Mouse (Mus musculus): ENCODE data around the gene Def6. TPM values are rescaled to one million over a fixed set of nuclear protein-coding genes. Genes with fewer than 3 reads are reported as not detected.

Gene Def6
- polyA plus RNA-seq, 1 experiment from 2014 or later, result 5.6 TPM

DNA sequence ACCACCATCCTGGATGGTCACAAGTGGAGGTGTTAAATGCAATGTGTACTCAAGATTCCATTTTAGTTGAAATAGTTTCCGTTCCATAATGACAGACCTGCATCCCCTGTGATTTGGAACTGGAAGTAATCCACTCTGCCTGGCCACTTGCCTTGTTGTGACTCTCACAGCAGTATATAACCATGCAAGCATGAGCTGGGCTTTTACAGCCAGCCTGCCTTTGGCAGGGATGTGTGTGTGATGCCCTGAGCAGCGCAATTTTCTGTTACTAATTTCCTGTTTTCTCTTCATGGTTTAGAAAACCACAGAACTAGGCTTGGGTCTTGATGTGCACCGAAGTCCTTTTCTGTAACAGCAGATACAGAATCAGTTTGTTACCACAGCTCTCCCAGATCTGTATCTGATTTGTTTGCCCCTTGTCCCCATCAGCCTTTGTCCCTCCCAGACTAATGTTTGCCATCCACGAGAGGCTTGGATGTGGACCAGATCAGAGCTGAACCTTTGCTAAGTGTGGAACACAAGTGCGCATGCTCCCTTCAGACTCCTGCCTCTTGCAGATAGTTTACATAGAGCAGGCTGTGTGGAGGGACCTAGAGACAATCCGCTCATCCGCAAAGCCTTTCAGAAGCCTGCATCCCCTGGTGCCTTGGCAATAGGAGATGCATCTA lies 22.5 kb upstream of the Def6 start:
- Histone ChIP-seq H3K4me1 (replicated peaks) (peaks cover 7% of the 10 kb centered on the region), H3K27ac (peak overlapping the region; percentile 39; the same call in 1 of the 2 replicates), H3K36me3 (peaks cover 14% of the 10 kb centered on the region), H3K4me2 (replicated peaks) (no peak overlapping the region), H3K9me3 (no peaks in the 10 kb centered on the region), H3K9ac (replicated peaks) (no peak overlapping the region; the same call in 1 of the 2 replicates), H3K27me3 (no peaks in the 10 kb centered on the region), H3K4me3 (replicated peaks) (no peak overlapping the region)
- no peak for ATAC-seq
- 88% methylated on average over 7 of the region's 7 CpGs for WGBS

- Histone ChIP-seq H3K36me3 (peaks cover 35% of the 10 kb centered on the region), H3K27me3 (no peaks in the 10 kb centered on the region), H3K4me1 (replicated peaks) (no peaks in the 10 kb centered on the region), H3K4me2 (replicated peaks) (no peak overlapping the region), H3K27ac (no peak overlapping the region), H3K9me3 (no peaks in the 10 kb centered on the region), H3K9ac (replicated peaks) (no peak overlapping the region), H3K4me3 (replicated peaks) (no peak overlapping the region)
- WGBS, result 94% methylated on average over 5 of the region's 5 CpGs
- no peak for ATAC-seq
Measured at GRCm38 (mm10) chr17:28188313-28188712, 19.3 kb upstream of the Def6 start.

- peaks cover 71% of the 10 kb centered on the region for H3K36me3 ChIP-seq
- no peaks in the 10 kb centered on the region for H3K4me1 ChIP-seq (replicated peaks)
- WGBS, result 89% methylated on average over 1 of the region's 1 CpGs
Measured at GRCm38 (mm10) chr17:28192754-28193153, 14.8 kb upstream of the Def6 start.

DNA sequence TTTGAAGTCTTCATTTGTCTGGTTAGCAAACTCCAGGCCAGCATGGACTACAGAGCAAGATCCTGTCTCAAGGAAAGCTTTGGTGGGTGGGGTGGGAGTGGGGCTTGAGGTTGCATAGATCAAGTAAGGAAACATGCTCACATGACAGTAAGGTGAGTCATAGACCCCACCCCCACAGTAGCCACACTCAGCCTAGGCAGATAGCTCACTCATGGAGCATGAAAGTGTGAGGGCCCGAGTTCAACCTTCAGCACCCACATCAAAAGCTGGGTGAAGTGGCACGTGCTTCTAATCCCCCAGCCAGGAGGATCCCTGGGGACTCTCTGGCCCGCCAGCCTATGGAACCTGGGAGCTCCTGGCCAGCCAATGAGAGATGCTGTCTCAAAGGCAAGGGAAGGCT lies 14.0 kb upstream of the Def6 start:
- Histone ChIP-seq H3K4me2 (replicated peaks) (no peak overlapping the region), H3K36me3 (peaks cover 79% of the 10 kb centered on the region), H3K4me1 (replicated peaks) (no peaks in the 10 kb centered on the region), H3K9me3 (no peaks in the 10 kb centered on the region), H3K27ac (no peak overlapping the region), H3K27me3 (no peaks in the 10 kb centered on the region), H3K4me3 (replicated peaks) (no peak overlapping the region), H3K9ac (replicated peaks) (no peak overlapping the region)
- ATAC-seq, result no peak
- WGBS, result 85% methylated on average over 3 of the region's 3 CpGs

More at GRCm38 (mm10) chr17:28192754-28193153, 14.8 kb upstream of the Def6 start:
- Histone ChIP-seq H3K27me3 (no peaks in the 10 kb centered on the region), H3K9me3 (no peaks in the 10 kb centered on the region), H3K4me3 (replicated peaks) (no peak overlapping the region), H3K9ac (replicated peaks) (no peak overlapping the region), H3K27ac (no peak overlapping the region), H3K4me2 (replicated peaks) (no peak overlapping the region)
- no peak for ATAC-seq

DNA sequence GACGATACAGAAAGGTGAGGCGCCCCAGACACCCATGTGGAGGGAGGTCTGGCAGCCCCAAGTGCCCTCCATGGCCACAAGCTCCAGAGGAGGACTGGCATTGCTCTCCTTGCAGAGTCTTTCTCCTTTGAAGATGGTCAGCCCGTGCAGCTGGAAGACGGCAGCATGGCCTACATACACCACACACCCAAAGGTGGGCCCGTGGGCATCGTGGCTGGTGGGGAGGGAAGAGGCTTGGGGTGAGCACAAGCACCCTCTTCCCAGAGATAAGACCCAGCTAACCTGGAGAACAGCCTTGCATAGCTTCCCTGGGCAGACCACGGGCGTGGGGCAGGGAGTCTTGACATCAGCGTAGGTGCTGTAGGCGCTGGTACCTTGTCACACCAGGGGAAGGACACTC lies 12.5 kb upstream of the Def6 start:
- Histone ChIP-seq H3K9ac (replicated peaks) (no peak overlapping the region), H3K36me3 (peaks cover 87% of the 10 kb centered on the region), H3K4me2 (replicated peaks) (no peak overlapping the region), H3K27me3 (no peaks in the 10 kb centered on the region), H3K4me3 (replicated peaks) (no peak overlapping the region), H3K27ac (no peak overlapping the region), H3K9me3 (no peaks in the 10 kb centered on the region), H3K4me1 (replicated peaks) (no peaks in the 10 kb centered on the region)
- ATAC-seq, result no peak
- 96% methylated on average over 10 of the region's 10 CpGs for WGBS

DNA sequence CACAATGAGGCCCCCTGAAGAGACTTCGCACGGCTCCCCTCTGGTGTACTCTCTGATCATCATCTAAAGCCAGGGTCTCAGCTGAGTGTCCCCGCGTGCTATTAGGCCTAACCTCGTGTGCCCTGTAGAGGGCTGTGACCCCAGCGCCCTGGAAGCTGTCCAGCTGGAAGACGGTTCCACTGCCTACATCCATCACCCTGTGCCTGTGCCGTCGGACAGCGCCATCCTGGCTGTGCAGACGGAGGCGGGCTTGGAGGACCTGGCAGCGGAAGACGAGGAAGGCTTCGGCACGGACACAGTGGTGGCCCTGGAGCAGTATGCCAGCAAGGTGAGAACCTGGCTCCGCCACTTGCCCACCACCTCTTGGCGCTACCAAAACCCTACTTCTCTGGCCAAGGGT lies 9.9 kb upstream of the Def6 start:
- Histone ChIP-seq H3K36me3 (peaks cover 89% of the 10 kb centered on the region), H3K4me1 (replicated peaks) (no peaks in the 10 kb centered on the region), H3K9me3 (no peaks in the 10 kb centered on the region), H3K4me3 (replicated peaks) (no peak overlapping the region), H3K27me3 (no peaks in the 10 kb centered on the region), H3K9ac (replicated peaks) (no peak overlapping the region), H3K4me2 (replicated peaks) (no peak overlapping the region), H3K27ac (no peak overlapping the region)
- WGBS, result 76% methylated on average over 18 of the region's 18 CpGs
- no peak for ATAC-seq

- ATAC-seq, result no peak
- no peak overlapping the region for H3K4me2 ChIP-seq (replicated peaks)
- no peaks in the 10 kb centered on the region for H3K4me1 ChIP-seq (replicated peaks)
- H3K27me3 ChIP-seq, result no peaks in the 10 kb centered on the region
- no peak overlapping the region for H3K27ac ChIP-seq
- whole genome bisulfite sequencing, result 89% methylated on average over 14 of the region's 14 CpGs
- H3K9ac ChIP-seq (replicated peaks), result no peak overlapping the region
- no peaks in the 10 kb centered on the region for H3K9me3 ChIP-seq
- H3K36me3 ChIP-seq, result peaks cover 75% of the 10 kb centered on the region
- H3K4me3 ChIP-seq (replicated peaks), result no peak overlapping the region
Measured at GRCm38 (mm10) chr17:28201982-28202381, 5.6 kb upstream of the Def6 start.

DNA sequence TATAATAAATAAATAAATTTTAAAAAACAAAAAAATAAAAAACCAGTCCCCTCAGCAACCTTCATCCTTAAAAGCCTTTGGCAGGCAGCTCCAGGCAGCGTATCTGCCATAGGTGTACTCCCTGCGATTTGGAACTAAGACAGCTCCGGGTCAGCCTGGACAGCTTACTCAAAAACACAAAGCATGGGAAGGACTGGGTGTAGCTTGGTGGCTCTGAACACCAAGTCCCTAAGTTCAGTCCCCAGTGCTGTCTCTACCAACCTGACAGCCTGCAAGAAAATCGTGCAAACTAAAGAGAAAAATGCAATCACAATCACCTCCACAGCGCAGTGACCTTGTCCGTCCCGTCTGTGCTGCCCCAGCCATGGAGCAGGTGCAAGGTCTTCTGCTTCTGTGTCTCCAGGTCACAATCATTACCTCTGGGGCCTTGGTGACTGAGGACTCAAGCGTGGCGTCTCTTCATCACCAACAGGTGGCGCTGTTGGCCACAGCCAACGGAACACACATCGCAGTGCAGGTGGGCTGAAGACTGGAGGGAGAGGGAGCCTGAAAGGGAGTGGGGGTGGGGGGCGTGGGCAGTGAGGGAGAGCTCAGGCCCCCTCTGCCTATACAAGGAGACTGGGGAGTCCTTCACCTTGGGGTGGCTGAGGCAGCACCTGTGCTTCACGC lies 3.4 kb upstream of the Def6 start:
- Histone ChIP-seq H3K9me3 (no peaks in the 10 kb centered on the region), H3K4me3 (replicated peaks) (no peak overlapping the region), H3K4me2 (replicated peaks) (no peak overlapping the region), H3K4me1 (replicated peaks) (peaks cover 9% of the 10 kb centered on the region), H3K27me3 (no peaks in the 10 kb centered on the region), H3K9ac (replicated peaks) (no peak overlapping the region), H3K27ac (no peak overlapping the region), H3K36me3 (peaks cover 56% of the 10 kb centered on the region)
- no peak for ATAC-seq
- WGBS, result 40% methylated on average over 14 of the region's 14 CpGs

GRCm38 (mm10) chr17:28205443-28205842 lies 2.1 kb upstream of the Def6 start:
- no peak overlapping the region for H3K4me3 ChIP-seq (replicated peaks)
- H3K27ac ChIP-seq, result no peak overlapping the region
- H3K36me3 ChIP-seq, result peaks cover 43% of the 10 kb centered on the region
- no peaks in the 10 kb centered on the region for H3K9me3 ChIP-seq
- H3K9ac ChIP-seq (replicated peaks), result no peak overlapping the region
- 90% methylated on average over 8 of the region's 8 CpGs for WGBS
- H3K4me1 ChIP-seq (replicated peaks), result peaks cover 9% of the 10 kb centered on the region
- ATAC-seq, result no peak
- no peak overlapping the region for H3K4me2 ChIP-seq (replicated peaks)
- H3K27me3 ChIP-seq, result no peaks in the 10 kb centered on the region

- Histone ChIP-seq H3K27me3 (no peaks in the 10 kb centered on the region), H3K4me2 (replicated peaks) (no peak overlapping the region), H3K4me1 (replicated peaks) (peaks cover 9% of the 10 kb centered on the region), H3K9me3 (no peaks in the 10 kb centered on the region), H3K9ac (replicated peaks) (no peak overlapping the region), H3K4me3 (replicated peaks) (no peak overlapping the region), H3K27ac (no peak overlapping the region), H3K36me3 (peaks cover 27% of the 10 kb centered on the region)
- WGBS, result 80% methylated on average over 8 of the region's 8 CpGs
- no peak for ATAC-seq
Measured at GRCm38 (mm10) chr17:28207092-28207491, 486 bp upstream of the Def6 start.

DNA sequence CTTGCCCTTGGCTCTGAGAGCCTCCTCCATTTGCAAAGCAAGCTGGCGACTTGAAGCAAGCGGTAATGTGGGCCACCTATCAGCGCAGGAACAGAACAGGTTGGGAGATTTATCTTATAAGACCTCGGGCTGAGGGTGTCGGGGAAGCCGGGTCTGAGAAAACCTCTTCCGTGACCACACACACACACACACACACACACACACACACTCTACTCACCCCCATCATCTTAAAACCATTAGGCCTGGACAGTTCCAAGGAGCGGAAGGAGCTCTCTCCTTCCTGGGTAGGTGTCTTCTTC lies 685 bp downstream of the Def6 start:
- no peak overlapping the region for H3K4me3 ChIP-seq (replicated peaks)
- no peak overlapping the region for H3K27ac ChIP-seq

GRCm38 (mm10) chr17:28209457-28210110 lies 2.0 kb downstream of the Def6 start:
- no peak overlapping the region for H3K4me2 ChIP-seq (replicated peaks)
- no peak overlapping the region for H3K27ac ChIP-seq
- no peak overlapping the region for H3K9ac ChIP-seq (replicated peaks)
- H3K4me1 ChIP-seq (replicated peaks), result peaks cover 9% of the 10 kb centered on the region
- no peak for ATAC-seq
- WGBS, result 72% methylated on average over 4 of the region's 4 CpGs
- H3K4me3 ChIP-seq (replicated peaks), result no peak overlapping the region
- H3K27me3 ChIP-seq, result no peaks in the 10 kb centered on the region
- peaks cover 10% of the 10 kb centered on the region for H3K36me3 ChIP-seq
- no peaks in the 10 kb centered on the region for H3K9me3 ChIP-seq

More for the DNA sequence above, 685 bp downstream of the Def6 start:
- peak overlapping the region; percentile 31 for H3K4me2 ChIP-seq (replicated peaks)
- peaks cover 9% of the 10 kb centered on the region for H3K4me1 ChIP-seq (replicated peaks)
- peaks cover 15% of the 10 kb centered on the region for H3K36me3 ChIP-seq
- H3K27me3 ChIP-seq, result no peaks in the 10 kb centered on the region
- WGBS, result 84% methylated on average over 8 of the region's 8 CpGs
- ATAC-seq, result no peak
- peak overlapping the region; percentile 46; the same call in 1 of the 2 replicates for H3K9ac ChIP-seq (replicated peaks)
- H3K9me3 ChIP-seq, result no peaks in the 10 kb centered on the region

All from midbrain, embryonic 13.5 days (tissue).